Mouse (Mus musculus): ENCODE measurements around the gene Snrpf. TPM values are rescaled to one million over a fixed set of nuclear protein-coding genes. Genes with fewer than 3 reads are reported as not detected.
A peak's percentile ranks its signal among the peaks of the same experiment; 100 is the strongest.

Gene Snrpf
- polyA plus RNA-seq, 1 experiment from 2014 or later: 199 TPM

- H3K4me3 ChIP-seq (ENCODE audit: low read depth, low read length): no peak overlapping the region
- no peak overlapping the region for H3K4me2 ChIP-seq
- no peak overlapping the region for H3K27ac ChIP-seq (ENCODE audit: low read depth, low read length)
- no peak for ATAC-seq (replicated peaks; ENCODE audit: low FRiP score)
- no peaks in the 10 kb centered on the region for H3K9me3 ChIP-seq (ENCODE audit: control insufficient read depth, low read length)
- H3K9ac ChIP-seq (ENCODE audit: low read depth, low read length): no peak overlapping the region
- H3K36me3 ChIP-seq (ENCODE audit: control insufficient read depth, insufficient read depth, low read length): no peaks in the 10 kb centered on the region
- H3K4me1 ChIP-seq (replicated peaks; ENCODE audit: control insufficient read depth, insufficient read depth, low read length): no peaks in the 10 kb centered on the region
- DNase-seq (ENCODE audit: low spot score): no peak
- no peaks in the 10 kb centered on the region; the same call in 1 of the 2 replicates for H3K27me3 ChIP-seq (replicated peaks; ENCODE audit: control insufficient read depth, insufficient read depth, low read length)
- 57% methylated on average over 7 of the region's 7 CpGs for WGBS
Measured at GRCm38 (mm10) chr10:93620438-93621179, 31.1 kb upstream of the Snrpf start.

- no peak for ATAC-seq (replicated peaks; ENCODE audit: low FRiP score)
Measured at GRCm38 (mm10) chr10:93614850-93615249, 25.3 kb upstream of the Snrpf start.

GRCm38 (mm10) chr10:93611419-93612007 is 22.0 kb upstream of the Snrpf start:
- 47% methylated on average over 18 of the region's 18 CpGs for WGBS
- DNase-seq (ENCODE audit: low spot score): no peak

More at GRCm38 (mm10) chr10:93614850-93615249, 25.3 kb upstream of the Snrpf start:
- no peak for DNase-seq (ENCODE audit: low spot score)
- no peaks in the 10 kb centered on the region for H3K27me3 ChIP-seq (replicated peaks; ENCODE audit: control insufficient read depth, insufficient read depth, low read length)
- no peaks in the 10 kb centered on the region for H3K9me3 ChIP-seq (ENCODE audit: control insufficient read depth, low read length)
- H3K4me1 ChIP-seq (replicated peaks; ENCODE audit: control insufficient read depth, insufficient read depth, low read length): no peaks in the 10 kb centered on the region
- no peaks in the 10 kb centered on the region for H3K36me3 ChIP-seq (ENCODE audit: control insufficient read depth, insufficient read depth, low read length)
- WGBS: 61% methylated on average over 8 of the region's 8 CpGs
- H3K27ac ChIP-seq (ENCODE audit: low read depth, low read length): no peak overlapping the region
- no peak overlapping the region for H3K4me2 ChIP-seq
- no peak overlapping the region for H3K4me3 ChIP-seq (ENCODE audit: low read depth, low read length)
- H3K9ac ChIP-seq (ENCODE audit: low read depth, low read length): no peak overlapping the region

GRCm38 (mm10) chr10:93610896-93611295 is 21.4 kb upstream of the Snrpf start:
- Histone ChIP-seq H3K27ac (ENCODE audit: low read depth, low read length) (no peak overlapping the region), H3K4me2 (no peak overlapping the region), H3K9ac (ENCODE audit: low read depth, low read length) (no peak overlapping the region), H3K4me1 (replicated peaks; ENCODE audit: control insufficient read depth, insufficient read depth, low read length) (no peaks in the 10 kb centered on the region), H3K36me3 (ENCODE audit: control insufficient read depth, insufficient read depth, low read length) (no peaks in the 10 kb centered on the region), H3K9me3 (ENCODE audit: control insufficient read depth, low read length) (peaks cover 3% of the 10 kb centered on the region; the same call in 1 of the 2 replicates), H3K4me3 (ENCODE audit: low read depth, low read length) (no peak overlapping the region), H3K27me3 (replicated peaks; ENCODE audit: control insufficient read depth, insufficient read depth, low read length) (no peaks in the 10 kb centered on the region)
- 100% methylated on average over 1 of the region's 1 CpGs for WGBS
- no peak for ATAC-seq (replicated peaks; ENCODE audit: low FRiP score)
- no peak for DNase-seq (ENCODE audit: low spot score)

More at GRCm38 (mm10) chr10:93611419-93612007, 22.0 kb upstream of the Snrpf start:
- no peak; the same call in 1 of the 2 replicates for ATAC-seq (replicated peaks; ENCODE audit: low FRiP score)
- Histone ChIP-seq H3K27me3 (replicated peaks; ENCODE audit: control insufficient read depth, insufficient read depth, low read length) (no peaks in the 10 kb centered on the region), H3K27ac (ENCODE audit: low read depth, low read length) (no peak overlapping the region), H3K4me1 (replicated peaks; ENCODE audit: control insufficient read depth, insufficient read depth, low read length) (no peaks in the 10 kb centered on the region), H3K9ac (ENCODE audit: low read depth, low read length) (no peak overlapping the region), H3K36me3 (ENCODE audit: control insufficient read depth, insufficient read depth, low read length) (no peaks in the 10 kb centered on the region), H3K4me2 (peak overlapping the region; percentile 21; the same call in 1 of the 2 replicates), H3K4me3 (ENCODE audit: low read depth, low read length) (no peak overlapping the region), H3K9me3 (ENCODE audit: control insufficient read depth, low read length) (peaks cover 3% of the 10 kb centered on the region; the same call in 1 of the 2 replicates)

- DNase-seq (ENCODE audit: low spot score) (no peak), ATAC-seq (replicated peaks; ENCODE audit: low FRiP score) (no peak)
- Histone ChIP-seq H3K27ac (ENCODE audit: low read depth, low read length) (no peak overlapping the region), H3K27me3 (replicated peaks; ENCODE audit: control insufficient read depth, insufficient read depth, low read length) (no peaks in the 10 kb centered on the region), H3K36me3 (ENCODE audit: control insufficient read depth, insufficient read depth, low read length) (no peaks in the 10 kb centered on the region), H3K9ac (ENCODE audit: low read depth, low read length) (no peak overlapping the region), H3K4me1 (replicated peaks; ENCODE audit: control insufficient read depth, insufficient read depth, low read length) (no peaks in the 10 kb centered on the region), H3K4me3 (ENCODE audit: low read depth, low read length) (no peak overlapping the region), H3K4me2 (no peak overlapping the region), H3K9me3 (ENCODE audit: control insufficient read depth, low read length) (peaks cover 3% of the 10 kb centered on the region; the same call in 1 of the 2 replicates)
- WGBS: 87% methylated on average over 7 of the region's 7 CpGs
Measured at GRCm38 (mm10) chr10:93609236-93609635, 19.7 kb upstream of the Snrpf start.

- ATAC-seq (replicated peaks; ENCODE audit: low FRiP score): no peak
- H3K4me1 ChIP-seq (replicated peaks; ENCODE audit: control insufficient read depth, insufficient read depth, low read length): no peaks in the 10 kb centered on the region
- peaks cover 3% of the 10 kb centered on the region; the same call in 1 of the 2 replicates for H3K9me3 ChIP-seq (ENCODE audit: control insufficient read depth, low read length)
- WGBS: 64% methylated on average over 9 of the region's 9 CpGs
- no peaks in the 10 kb centered on the region for H3K27me3 ChIP-seq (replicated peaks; ENCODE audit: control insufficient read depth, insufficient read depth, low read length)
- H3K27ac ChIP-seq (ENCODE audit: low read depth, low read length): no peak overlapping the region
- H3K9ac ChIP-seq (ENCODE audit: low read depth, low read length): no peak overlapping the region
- no peak overlapping the region for H3K4me2 ChIP-seq
- no peaks in the 10 kb centered on the region for H3K36me3 ChIP-seq (ENCODE audit: control insufficient read depth, insufficient read depth, low read length)
- no peak overlapping the region for H3K4me3 ChIP-seq (ENCODE audit: low read depth, low read length)
- DNase-seq (ENCODE audit: low spot score): no peak
Measured at GRCm38 (mm10) chr10:93608051-93608450, 18.5 kb upstream of the Snrpf start.

GRCm38 (mm10) chr10:93606326-93606725 is 16.8 kb upstream of the Snrpf start:
- ATAC-seq (replicated peaks; ENCODE audit: low FRiP score): no peak
- H3K4me2 ChIP-seq: no peak overlapping the region
- H3K27ac ChIP-seq (ENCODE audit: low read depth, low read length): no peak overlapping the region
- WGBS: 89% methylated on average over 9 of the region's 9 CpGs
- H3K4me3 ChIP-seq (ENCODE audit: low read depth, low read length): no peak overlapping the region
- H3K9ac ChIP-seq (ENCODE audit: low read depth, low read length): no peak overlapping the region
- DNase-seq (ENCODE audit: low spot score): no peak
- H3K4me1 ChIP-seq (replicated peaks; ENCODE audit: control insufficient read depth, insufficient read depth, low read length): no peaks in the 10 kb centered on the region
- H3K9me3 ChIP-seq (ENCODE audit: control insufficient read depth, low read length): peaks cover 3% of the 10 kb centered on the region; the same call in 1 of the 2 replicates
- H3K27me3 ChIP-seq (replicated peaks; ENCODE audit: control insufficient read depth, insufficient read depth, low read length): no peaks in the 10 kb centered on the region
- H3K36me3 ChIP-seq (ENCODE audit: control insufficient read depth, insufficient read depth, low read length): no peaks in the 10 kb centered on the region

GRCm38 (mm10) chr10:93603256-93603655 is 13.8 kb upstream of the Snrpf start:
- no peak overlapping the region for H3K9ac ChIP-seq (ENCODE audit: low read depth, low read length)
- H3K36me3 ChIP-seq (ENCODE audit: control insufficient read depth, insufficient read depth, low read length): no peaks in the 10 kb centered on the region
- no peaks in the 10 kb centered on the region for H3K9me3 ChIP-seq (ENCODE audit: control insufficient read depth, low read length)
- H3K27ac ChIP-seq (ENCODE audit: low read depth, low read length): no peak overlapping the region
- no peak overlapping the region for H3K4me3 ChIP-seq (ENCODE audit: low read depth, low read length)
- WGBS: 85% methylated on average over 1 of the region's 1 CpGs
- DNase-seq (ENCODE audit: low spot score) (no peak), ATAC-seq (replicated peaks; ENCODE audit: low FRiP score) (no peak)
- H3K4me1 ChIP-seq (replicated peaks; ENCODE audit: control insufficient read depth, insufficient read depth, low read length): no peaks in the 10 kb centered on the region
- no peak overlapping the region for H3K4me2 ChIP-seq
- no peaks in the 10 kb centered on the region for H3K27me3 ChIP-seq (replicated peaks; ENCODE audit: control insufficient read depth, insufficient read depth, low read length)

All from liver, embryonic 11.5 days (tissue).